Mouse (Mus musculus) liver, embryonic 16.5 days (tissue): ENCODE measurements around the gene Tpst1. TPM values are rescaled to one million over a fixed set of nuclear protein-coding genes. Genes with fewer than 3 reads are reported as not detected.

Experiments
- ATAC-seq: fragments of 200-750 bp; cut with Nextera tagmentation; 2 replicates; pipeline ENCODE4 v1.8.0; 2017; ENCODE audit warnings: low read depth, mild to moderate bottlenecking, moderate number of reproducible peaks, moderate library complexity
- H3K27ac ChIP-seq: fragments of 300-500 bp; sonication (generic); 2 replicates; pipeline ENCODE4 v1.5.1; 2014; ENCODE audit warnings: mild to moderate bottlenecking, low read length
- H3K27me3 ChIP-seq: fragments of 300-500 bp; sonication (generic); 2 replicates; pipeline ENCODE4 v1.6.1; 2014; ENCODE audit warnings: low read depth, low read length, mixed read lengths; ENCODE audit not compliant: control insufficient read depth, insufficient read depth
- H3K36me3 ChIP-seq: fragments of 300-500 bp; sonication (generic); 2 replicates; pipeline ENCODE4 v1.6.1; 2014; ENCODE audit warnings: mild to moderate bottlenecking; ENCODE audit not compliant: control insufficient read depth, insufficient read depth
- H3K4me1 ChIP-seq: fragments of 300-500 bp; sonication (generic); 2 replicates; pipeline ENCODE4 v1.6.1; 2014; ENCODE audit warnings: low read depth, low read length, mixed read lengths; ENCODE audit not compliant: control insufficient read depth
- H3K4me2 ChIP-seq: fragments of 300-500 bp; sonication (generic); 2 replicates; pipeline ENCODE4 v1.6.1; 2014; ENCODE audit warnings: low read depth, low read length, mixed read lengths
- H3K4me3 ChIP-seq: fragments of 300-500 bp; sonication (generic); 2 replicates; pipeline ENCODE4 v1.5.1; 2014; ENCODE audit warnings: low read depth, mild to moderate bottlenecking, low read length
- H3K9ac ChIP-seq: fragments of 300-500 bp; sonication (generic); 2 replicates; pipeline ENCODE4 v1.6.1; 2014; ENCODE audit warnings: low read depth, low read length
- H3K9me3 ChIP-seq: fragments of 300-500 bp; sonication (generic); replicated peaks from 2 replicates; pipeline ENCODE4 v1.6.1; 2016; ENCODE audit warnings: low read length; ENCODE audit not compliant: control insufficient read depth
- WGBS: fragments of 180-500 bp; shearing (Covaris S2); extraction: QIAGEN DNeasy Blood & Tissue Kit; methylation state at CpG from one replicate; pipeline ENCODE4 v1.1.7; 2014; ENCODE audit not compliant: insufficient replicate concordance; 5-methylcytosine and 5-hydroxymethylcytosine counted together
- polyA plus RNA-seq: library from polyadenylated mRNA; unstranded; fragments of >200 nt; fragmentation: Nextera tagmentation; extraction: Ambion mirVana; gene quantifications from 2 replicates; pipeline ENCODE4 v1.2.1, GENCODE M21; 2015

Tpst1 gene
- polyA plus RNA-seq, 1 experiment from 2014 or later, result 20.9 TPM

DNA sequence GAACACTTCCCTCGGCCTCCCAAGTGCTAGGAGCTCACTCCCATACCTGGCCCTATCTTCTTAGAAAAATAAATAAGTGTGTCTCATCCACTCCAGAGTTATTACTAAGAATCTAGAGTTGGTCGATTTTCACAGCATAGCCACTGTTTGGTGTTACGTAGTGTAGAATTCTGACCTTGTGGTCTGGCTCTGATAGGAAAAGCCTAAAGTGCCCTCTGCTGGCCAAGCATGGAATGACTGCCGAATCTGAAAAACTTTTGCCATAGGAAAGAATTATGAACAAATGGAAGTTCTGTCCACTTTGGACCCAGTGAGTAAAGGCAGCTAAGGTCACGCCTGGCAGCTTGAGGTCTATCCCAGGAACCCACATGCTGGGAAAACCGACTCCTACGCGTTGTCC is 66.3 kb downstream of the Tpst1 start:
- H3K9me3 ChIP-seq, result no peaks in the 10 kb centered on the region

GRCm38 (mm10) chr5:130141138-130141537 is 68.0 kb downstream of the Tpst1 start:
- Histone ChIP-seq H3K36me3 (no peaks in the 10 kb centered on the region), H3K9me3 (no peaks in the 10 kb centered on the region), H3K4me2 (no peak overlapping the region), H3K27ac (no peak overlapping the region), H3K4me3 (no peak overlapping the region), H3K27me3 (no peaks in the 10 kb centered on the region), H3K4me1 (peaks cover 29% of the 10 kb centered on the region), H3K9ac (no peak overlapping the region)
- WGBS, result 67% methylated on average over 5 of the region's 5 CpGs
- ATAC-seq, result no peak

More for the DNA sequence above, 66.3 kb downstream of the Tpst1 start:
- H3K9ac ChIP-seq, result no peak overlapping the region
- H3K27me3 ChIP-seq, result no peaks in the 10 kb centered on the region
- 16% methylated on average over 8 of the region's 8 CpGs for WGBS
- H3K36me3 ChIP-seq, result no peaks in the 10 kb centered on the region
- H3K27ac ChIP-seq, result no peak overlapping the region
- H3K4me3 ChIP-seq, result no peak overlapping the region
- no peak for ATAC-seq
- peaks cover 17% of the 10 kb centered on the region for H3K4me1 ChIP-seq
- no peak overlapping the region for H3K4me2 ChIP-seq

DNA sequence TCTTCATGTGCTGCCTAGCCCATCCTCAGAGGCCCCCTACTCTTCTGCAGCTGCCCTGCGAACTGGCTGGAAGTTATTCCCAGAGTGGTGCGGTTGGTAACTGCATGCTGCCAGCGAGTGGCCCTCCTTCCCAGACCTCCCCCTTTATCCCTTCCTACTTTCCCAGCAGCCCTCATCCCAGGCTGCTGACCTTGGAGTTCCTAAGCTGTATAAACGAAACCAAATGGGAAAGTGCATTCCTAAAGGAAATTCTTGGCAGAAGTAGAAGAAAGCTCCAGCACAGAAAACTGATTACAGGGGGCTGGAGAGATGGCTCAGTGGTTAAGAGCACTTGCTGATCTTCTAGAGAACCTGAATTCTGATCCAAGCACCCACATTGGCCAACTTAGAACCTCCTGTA is 68.9 kb downstream of the Tpst1 start:
- Histone ChIP-seq H3K27me3 (no peaks in the 10 kb centered on the region), H3K4me2 (no peak overlapping the region), H3K4me3 (no peak overlapping the region), H3K27ac (no peak overlapping the region), H3K4me1 (peaks cover 30% of the 10 kb centered on the region), H3K9ac (no peak overlapping the region), H3K9me3 (no peaks in the 10 kb centered on the region), H3K36me3 (no peaks in the 10 kb centered on the region)
- 58% methylated on average over 4 of the region's 4 CpGs for WGBS
- no peak for ATAC-seq

DNA sequence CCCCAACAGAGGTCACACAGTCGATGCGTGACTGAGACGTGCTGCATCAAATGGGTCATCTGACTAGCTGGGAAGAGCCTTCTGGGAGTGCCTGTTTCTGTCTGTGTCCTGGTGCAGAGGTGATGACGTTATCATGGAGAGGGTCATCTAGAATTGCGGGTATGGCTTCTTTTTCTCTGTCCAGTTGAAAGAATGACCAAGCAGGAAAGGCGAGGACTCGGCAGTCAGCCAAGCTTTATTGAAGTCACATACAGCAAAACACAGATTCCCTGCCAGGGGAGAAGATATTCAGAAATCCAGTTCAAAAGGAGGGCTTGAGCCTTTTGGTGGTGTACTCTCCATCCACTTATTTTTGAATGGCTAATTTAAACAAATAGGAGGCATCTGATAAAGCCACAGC is 70.0 kb downstream of the Tpst1 start:
- Histone ChIP-seq H3K27me3 (no peaks in the 10 kb centered on the region), H3K27ac (peak overlapping the region; percentile 98), H3K4me3 (no peak overlapping the region)

GRCm38 (mm10) chr5:130143977-130144333 is 70.8 kb downstream of the Tpst1 start:
- no peaks in the 10 kb centered on the region for H3K27me3 ChIP-seq
- no peaks in the 10 kb centered on the region for H3K9me3 ChIP-seq
- peak overlapping the region; percentile 85 for H3K4me3 ChIP-seq
- peaks cover 6% of the 10 kb centered on the region for H3K36me3 ChIP-seq
- peak overlapping the region; percentile 65 for H3K9ac ChIP-seq
- peaks cover 30% of the 10 kb centered on the region for H3K4me1 ChIP-seq
- peak overlapping the region; percentile 98 for H3K27ac ChIP-seq
- WGBS, result 3% methylated on average over 20 of the region's 20 CpGs
- peak overlapping the region; percentile 95 for H3K4me2 ChIP-seq
- ATAC-seq, result peak; percentile 45

More for the DNA sequence above, 70.0 kb downstream of the Tpst1 start:
- Histone ChIP-seq H3K9me3 (no peaks in the 10 kb centered on the region), H3K9ac (no peak overlapping the region), H3K4me2 (peak overlapping the region; percentile 95), H3K36me3 (no peaks in the 10 kb centered on the region), H3K4me1 (peaks cover 30% of the 10 kb centered on the region)
- ATAC-seq, result no peak
- WGBS, result 82% methylated on average over 7 of the region's 7 CpGs

GRCm38 (mm10) chr5:130144334-130145312 is 71.5 kb downstream of the Tpst1 start, which contains the start of gene Kctd7:
Kctd7 (plus strand) TSS chr5:130144861.
- H3K27ac ChIP-seq, result peak within 1 kb of the TSS; percentile 98
- peak within 1 kb of the TSS; percentile 95 for H3K4me2 ChIP-seq
- H3K4me3 ChIP-seq, result peak within 1 kb of the TSS; percentile 85
- peaks cover 28% of the 10 kb centered on the region for H3K4me1 ChIP-seq
- H3K9me3 ChIP-seq, result no peaks in the 10 kb centered on the region
- ATAC-seq, result peak; percentile 91
- peaks cover 6% of the 10 kb centered on the region for H3K36me3 ChIP-seq
- H3K9ac ChIP-seq, result peak within 1 kb of the TSS; percentile 87
- WGBS, result under 1% methylated on average over 66 of the region's 66 CpGs
- no peaks in the 10 kb centered on the region for H3K27me3 ChIP-seq

GRCm38 (mm10) chr5:130145961-130146360 is 72.8 kb downstream of the Tpst1 start:
- no peak overlapping the region for H3K27ac ChIP-seq
- H3K9ac ChIP-seq, result 0 out of 2 replicates have a peak overlapping the region, but pooled peaks have one; percentile 23
- H3K36me3 ChIP-seq, result peaks cover 6% of the 10 kb centered on the region
- peak overlapping the region; percentile 85 for H3K4me3 ChIP-seq
- H3K4me1 ChIP-seq, result peaks cover 28% of the 10 kb centered on the region
- H3K4me2 ChIP-seq, result peak overlapping the region; percentile 95
- 59% methylated on average over 8 of the region's 8 CpGs for WGBS
- no peaks in the 10 kb centered on the region for H3K9me3 ChIP-seq
- ATAC-seq, result no peak
- no peaks in the 10 kb centered on the region for H3K27me3 ChIP-seq

GRCm38 (mm10) chr5:130149726-130150310 is 76.7 kb downstream of the Tpst1 start:
- H3K27me3 ChIP-seq, result no peaks in the 10 kb centered on the region
- H3K4me1 ChIP-seq, result peaks cover 13% of the 10 kb centered on the region
- 76% methylated on average over 7 of the region's 7 CpGs for WGBS
- H3K36me3 ChIP-seq, result peaks cover 20% of the 10 kb centered on the region
- H3K9me3 ChIP-seq, result no peaks in the 10 kb centered on the region
- no peak overlapping the region for H3K4me2 ChIP-seq
- H3K27ac ChIP-seq, result no peak overlapping the region
- ATAC-seq, result no peak
- H3K4me3 ChIP-seq, result no peak overlapping the region
- no peak overlapping the region for H3K9ac ChIP-seq

GRCm38 (mm10) chr5:130154286-130154685 is 81.2 kb downstream of the Tpst1 start:
- ATAC-seq, result no peak
- 70% methylated on average over 2 of the region's 2 CpGs for WGBS
- Histone ChIP-seq H3K4me2 (no peak overlapping the region), H3K4me1 (no peaks in the 10 kb centered on the region), H3K9ac (no peak overlapping the region), H3K27me3 (no peaks in the 10 kb centered on the region), H3K9me3 (no peaks in the 10 kb centered on the region), H3K27ac (no peak overlapping the region), H3K4me3 (no peak overlapping the region), H3K36me3 (peaks cover 14% of the 10 kb centered on the region)
